Mouse (Mus musculus): Measurements from ENCODE around the gene Zmynd11.

Zmynd11 gene

DNA sequence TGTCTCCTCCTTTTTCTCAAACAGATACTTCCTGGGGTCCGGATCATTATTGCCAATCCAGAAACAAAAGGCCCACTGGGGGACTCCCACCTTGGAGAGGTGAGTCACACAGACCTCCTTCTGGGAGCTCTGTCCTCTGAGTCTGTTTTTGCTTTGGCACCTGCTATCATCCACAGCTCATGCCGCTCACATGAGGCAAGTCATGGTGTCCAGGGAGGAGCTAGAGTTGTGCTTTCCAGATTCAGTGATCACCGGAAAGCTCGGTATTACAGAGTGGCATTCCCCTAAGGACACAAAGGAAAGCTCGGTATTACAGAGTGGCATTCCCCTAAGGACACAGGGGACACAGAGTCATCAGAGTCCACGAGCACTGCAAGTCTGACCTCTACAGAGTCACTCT, 108.5 kb downstream of the Zmynd11 start:
- no peak for DNase-seq (ENCODE audit: low spot score in 2 of 2)

DNA sequence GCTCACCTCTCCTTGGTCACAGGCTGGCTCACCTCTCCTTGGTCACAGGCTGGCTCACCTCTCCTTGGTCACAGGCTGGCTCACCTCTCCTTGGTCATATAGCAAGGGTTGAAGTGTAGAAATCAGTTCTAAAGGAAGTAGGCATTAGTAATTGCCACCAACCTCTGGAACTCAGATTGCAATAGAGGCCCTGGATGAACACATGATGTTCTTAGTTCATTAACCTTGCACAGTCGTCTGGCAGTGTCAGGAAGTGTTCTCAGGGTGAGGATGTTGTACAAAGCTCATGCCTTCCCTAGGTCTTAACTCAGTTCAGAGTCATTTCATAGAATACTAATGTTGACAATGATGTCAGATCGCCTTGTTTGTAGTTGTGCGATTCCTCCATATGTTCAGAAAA, 112.1 kb downstream of the Zmynd11 start:
- no peak for DNase-seq (ENCODE audit: low spot score in 2 of 2)

DNA sequence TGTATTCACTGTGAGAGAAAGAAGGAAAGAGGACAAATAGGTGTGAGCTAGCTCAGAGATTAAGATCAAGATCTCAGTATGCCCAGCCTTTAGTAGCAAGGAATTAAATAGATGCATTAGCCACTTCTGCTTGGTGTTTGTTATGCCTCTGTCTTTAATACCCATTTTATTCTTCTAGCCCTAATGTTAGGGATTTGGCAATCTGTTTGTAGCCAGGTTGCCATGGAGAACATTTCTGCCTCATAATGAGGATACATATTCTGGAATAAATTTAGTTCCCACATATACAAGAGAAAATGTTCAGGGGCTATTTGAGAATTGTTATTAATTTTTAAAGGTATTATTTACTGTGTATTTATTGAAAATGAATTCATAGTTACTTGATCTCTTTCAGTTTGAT, 114.5 kb downstream of the Zmynd11 start:
- no peak for DNase-seq (ENCODE audit: low spot score in 2 of 2)

DNA sequence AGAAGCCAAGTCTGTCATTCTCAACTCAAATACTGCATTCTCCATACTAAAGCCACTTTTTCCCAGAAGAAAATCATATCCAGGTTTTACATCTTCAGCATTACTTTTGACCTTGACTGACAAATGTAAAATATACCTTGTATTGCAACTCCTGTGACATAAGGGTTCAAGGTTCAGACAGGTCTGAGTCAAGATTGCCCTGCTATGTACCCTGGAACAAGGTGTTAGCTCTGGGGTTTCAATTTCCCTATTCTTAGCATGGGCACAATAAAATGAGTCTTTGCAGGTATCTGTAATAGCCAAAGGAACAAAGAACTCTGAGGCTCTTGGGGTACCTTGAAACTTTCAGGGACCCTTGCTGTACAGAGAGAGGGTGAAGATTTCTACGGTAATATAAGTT, 115.2 kb downstream of the Zmynd11 start:
- DNase-seq (ENCODE audit: low spot score in 2 of 2): no peak

GRCm38 (mm10) chr13:9648716-9649115, 116.4 kb downstream of the Zmynd11 start:
- no peak for DNase-seq (ENCODE audit: low spot score in 2 of 2)

DNA sequence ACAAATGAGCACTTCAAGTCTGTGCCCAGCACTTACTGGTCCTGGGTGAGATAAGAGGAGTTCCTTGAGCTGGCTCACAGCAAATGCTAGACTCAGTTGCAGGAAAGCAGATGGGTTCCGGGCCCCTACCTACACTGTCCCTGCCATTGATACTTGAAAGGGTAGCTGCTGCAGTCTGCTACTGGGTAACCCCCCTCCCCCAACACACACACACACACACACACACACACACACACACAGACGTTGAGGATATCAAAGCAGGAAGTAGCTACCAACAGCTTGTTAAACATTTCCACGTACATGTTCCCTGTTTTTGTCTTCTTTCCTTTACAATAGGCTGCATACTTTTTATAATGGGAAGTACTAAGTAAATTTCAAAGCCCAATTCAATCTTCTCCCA, 127.2 kb downstream of the Zmynd11 start:
- no peak for DNase-seq (ENCODE audit: low spot score in 2 of 2)

DNA sequence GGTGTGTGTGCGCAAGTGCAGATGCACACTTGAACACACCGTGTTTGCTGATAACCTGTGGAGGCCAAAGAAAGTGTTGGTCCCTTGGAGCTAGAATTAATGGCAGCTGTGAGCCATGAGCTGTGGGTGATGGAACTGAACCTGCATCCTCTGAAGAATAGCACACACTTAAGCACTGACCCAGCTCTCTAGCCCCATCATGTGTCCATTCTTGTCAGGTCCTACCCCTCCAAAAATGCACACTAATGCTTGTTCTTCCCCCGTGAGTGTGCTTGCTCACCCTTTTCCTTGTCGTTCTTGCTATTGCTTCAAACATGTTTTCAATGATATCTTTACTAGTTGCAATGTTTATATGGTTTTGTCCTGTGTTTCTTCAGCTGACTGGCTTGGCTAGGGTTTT, 128.6 kb downstream of the Zmynd11 start:
- peak in 1 of 2 experiments; percentile 31 for DNase-seq (ENCODE audit: low spot score in 2 of 2)

GRCm38 (mm10) chr13:9635951-9636350, 129.2 kb downstream of the Zmynd11 start:
- no peak for DNase-seq (ENCODE audit: low spot score in 2 of 2)

Measured in frontal cortex, postnatal 36 days (tissue).